Mouse (Mus musculus): ENCODE data around the gene Tma7.

Tma7 gene

GRCm38 (mm10) chr9:109060184-109060897, 22.0 kb downstream of the Tma7 start:
- DNase-seq, result peak; percentile 14 to 22

- peak; percentile 91 for DNase-seq
Observed at GRCm38 (mm10) chr9:109059136-109059903, 23.1 kb downstream of the Tma7 start, which contains the start of gene Trex1. TSS of gene Trex1 (minus strand) at chr9:109059734.

- DNase-seq, result peak in 1 of 2 experiments; percentile 30
Observed at GRCm38 (mm10) chr9:109058006-109058765, 24.2 kb downstream of the Tma7 start.

DNA sequence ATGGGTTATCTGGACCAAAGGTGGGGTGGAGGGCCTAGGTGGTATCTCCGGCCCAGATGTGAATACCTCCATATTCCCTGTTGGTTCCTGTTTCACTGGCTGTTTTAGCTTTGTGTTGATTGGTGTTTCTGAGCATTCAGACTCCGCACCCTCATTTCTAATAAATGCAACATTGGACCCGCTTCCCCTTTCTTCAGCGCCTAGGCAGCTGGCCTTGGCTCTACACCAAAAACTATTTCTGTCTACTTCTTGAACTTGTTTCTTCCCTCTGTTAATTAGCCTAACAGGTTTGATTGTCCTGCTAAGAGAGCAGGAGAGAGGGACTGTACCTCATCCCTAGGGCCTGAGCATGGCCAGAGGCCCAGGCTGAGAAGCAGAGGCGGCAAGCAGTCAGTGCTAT, 24.8 kb downstream of the Tma7 start:
- peak; percentile 53 to 58 for DNase-seq

DNA sequence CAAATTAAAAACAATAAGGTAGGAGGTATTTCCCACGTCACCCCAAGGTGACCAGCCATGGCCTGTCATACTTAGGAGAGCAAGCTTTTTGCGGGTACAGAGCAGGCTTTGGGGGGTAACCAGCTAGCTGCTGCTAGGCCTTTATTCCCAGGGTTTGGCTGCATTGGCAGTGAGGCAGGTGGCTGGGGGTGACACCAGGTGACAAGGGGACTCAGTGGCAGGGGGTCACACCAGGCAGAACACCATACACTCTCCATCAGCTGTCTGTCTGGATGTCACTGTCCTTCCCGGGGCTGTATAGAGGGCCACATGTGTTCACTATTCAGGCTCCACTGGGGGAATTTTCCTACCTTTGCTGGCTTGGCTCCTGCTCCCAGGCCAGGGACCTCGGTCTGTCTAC, 25.5 kb downstream of the Tma7 start:
- peak in 1 of 2 experiments; percentile 16 for DNase-seq

GRCm38 (mm10) chr9:109056081-109056690, 26.2 kb downstream of the Tma7 start:
- DNase-seq, result peak in 1 of 2 experiments; percentile 11

- peak; percentile 12 to 23 for DNase-seq
Observed at GRCm38 (mm10) chr9:109055271-109056030, 26.9 kb downstream of the Tma7 start.

- DNase-seq, result peak; percentile 70 to 71
Observed at GRCm38 (mm10) chr9:109054712-109055111, 27.7 kb downstream of the Tma7 start.

DNA sequence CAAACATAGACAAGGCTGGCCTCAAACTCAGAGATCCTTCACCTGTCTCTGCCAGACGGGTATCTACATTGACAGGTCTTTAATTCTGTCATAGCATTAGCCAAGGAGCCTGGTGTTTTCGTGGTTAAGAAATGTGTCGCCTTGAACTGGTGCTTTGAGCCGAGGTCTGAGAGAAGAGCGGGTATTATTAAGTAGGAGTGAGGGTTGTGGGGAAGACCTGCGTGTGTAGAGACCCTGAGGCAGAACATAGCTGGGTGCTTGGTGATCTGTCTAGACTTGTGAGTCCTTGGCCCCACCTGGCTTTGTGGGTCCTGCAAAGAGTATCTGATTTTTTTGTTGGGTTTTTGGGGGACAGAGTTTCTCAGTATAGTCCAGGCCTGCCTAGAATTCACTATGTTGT, 28.5 kb downstream of the Tma7 start:
- peak; percentile 7 to 25 for DNase-seq

GRCm38 (mm10) chr9:109053366-109053765, 29.0 kb downstream of the Tma7 start:
- DNase-seq, result peak; percentile 9 to 21

GRCm38 (mm10) chr9:109052490-109053260, 29.7 kb downstream of the Tma7 start:
- DNase-seq, result peak; percentile 37 to 46

GRCm38 (mm10) chr9:109051651-109052489, 30.5 kb downstream of the Tma7 start:
- DNase-seq, result peak; percentile 83 to 89

GRCm38 (mm10) chr9:109051011-109051501, 31.3 kb downstream of the Tma7 start:
- peak; percentile 82 to 84 for DNase-seq

DNA sequence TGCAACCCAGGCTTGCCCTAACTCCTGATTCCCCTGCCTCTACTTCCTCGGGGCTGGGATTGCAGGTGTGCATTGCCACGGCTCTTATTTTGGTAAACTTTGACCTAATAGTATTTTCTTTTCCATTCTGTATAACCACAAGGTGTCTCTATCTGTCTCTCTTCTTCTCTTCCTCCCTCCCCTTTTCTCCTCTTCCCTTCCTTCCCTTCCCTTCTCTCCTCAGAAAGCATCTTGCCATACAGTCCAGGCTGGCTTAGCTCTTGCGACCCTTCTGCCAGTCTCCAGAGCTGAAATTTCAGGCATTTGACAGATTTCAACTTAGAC, 31.8 kb downstream of the Tma7 start:
- DNase-seq, result no peak

DNA sequence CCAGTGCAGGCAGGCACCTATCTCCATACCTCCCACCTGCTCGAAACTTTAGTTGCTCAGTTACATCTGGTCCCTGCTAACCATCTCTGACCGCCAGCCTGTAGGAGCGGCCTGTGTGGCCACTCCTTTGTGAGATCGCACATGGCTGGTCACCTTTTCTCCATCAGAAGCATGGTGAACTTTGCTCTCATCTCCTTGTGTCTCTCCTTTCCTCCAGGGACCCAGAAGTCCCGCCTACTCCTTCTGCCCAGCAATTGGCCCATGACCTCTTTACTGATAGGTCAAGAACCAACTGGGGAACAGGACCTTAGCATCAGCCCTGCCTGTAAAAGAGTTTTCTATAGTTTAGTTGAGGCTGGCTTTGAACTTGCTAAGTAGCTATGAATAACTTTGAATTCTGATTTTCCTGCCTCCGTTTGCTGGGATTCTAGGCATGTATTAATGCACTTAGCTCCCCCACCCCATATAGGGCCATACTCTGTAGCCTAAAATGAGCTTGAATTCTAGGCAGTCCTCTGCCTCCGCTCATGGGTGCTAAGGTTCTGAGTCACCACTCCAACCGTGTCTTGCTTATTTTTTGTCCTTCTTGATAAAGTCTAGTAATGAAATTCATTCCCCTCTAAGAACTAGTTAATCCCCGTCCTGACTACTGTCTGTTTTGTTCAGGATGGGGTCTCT, 32.3 kb downstream of the Tma7 start:
- DNase-seq, result peak; percentile 20 to 41

GRCm38 (mm10) chr9:109049316-109049715, 33.1 kb downstream of the Tma7 start:
- DNase-seq, result no peak

GRCm38 (mm10) chr9:109046306-109046705, 36.1 kb downstream of the Tma7 start:
- peak; percentile 88 to 90 for DNase-seq

DNA sequence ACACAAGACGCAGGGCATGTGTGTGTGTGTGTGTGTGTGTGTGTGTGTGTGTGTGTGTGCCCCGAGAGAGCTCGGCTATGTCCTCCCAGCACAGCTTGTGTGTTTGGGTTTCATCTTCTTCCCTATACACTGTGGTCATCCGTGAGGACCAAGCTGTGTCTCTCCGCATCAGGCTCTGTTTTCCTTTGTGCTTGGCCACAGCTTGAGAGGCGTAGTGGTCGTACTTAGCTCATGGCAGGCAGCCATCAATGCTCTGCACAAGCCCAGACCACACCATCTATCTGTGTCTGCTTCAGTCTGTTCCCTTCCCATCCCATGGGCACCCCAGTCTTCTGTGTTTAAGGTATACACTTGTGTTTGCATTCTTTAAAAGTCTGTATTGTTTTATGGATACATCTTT, 41.0 kb downstream of the Tma7 start:
- no peak for DNase-seq

GRCm38 (mm10) chr9:109040906-109041305, 41.5 kb downstream of the Tma7 start:
- DNase-seq, result no peak

- DNase-seq, result no peak
Observed at GRCm38 (mm10) chr9:109040216-109040615, 42.2 kb downstream of the Tma7 start.
